Mouse (Mus musculus) spleen, adult 2 months (tissue): Measurements from ENCODE around the gene B3gnt9.

Source experiments
- CTCF ChIP-seq: fragments of 200-500 bp; IDR thresholded peaks from 2 replicates; pipeline ENCODE4 v1.5.1; 2011; ENCODE audit warnings: mild to moderate bottlenecking, inconsistent platforms; ENCODE audit not compliant: insufficient read depth, insufficient read length, insufficient replicate concordance; ENCODE audit errors: extremely low read depth
- POLR2A ChIP-seq: fragments of 200-500 bp; IDR thresholded peaks from 2 replicates; pipeline ENCODE4 v1.6.1; 2011; ENCODE audit warnings: low read depth, low read length, inconsistent platforms

- no peak for TF ChIP-seq CTCF
- no peak for TF ChIP-seq POLR2A
These were observed 32.0 kb upstream of the B3gnt9 start for GRCm38 (mm10) chr8:105286907-105287306.
